Mouse (Mus musculus) midbrain, postnatal 0 days (tissue): Measurements from ENCODE around the gene Necab2. TPM values are rescaled to one million over a fixed set of nuclear protein-coding genes. Genes with fewer than 3 reads are reported as not detected.

Source experiments
- ATAC-seq: fragments of 200-750 bp; cut with Nextera tagmentation; 2 replicates; pipeline ENCODE4 v1.8.0; 2017; ENCODE audit warnings: moderate number of reproducible peaks, mild to moderate bottlenecking, moderate TSS enrichment, moderate library complexity; ENCODE audit not compliant: low FRiP score
- DNase-seq: peaks from one replicate; pipeline ENCODE4 v3.0.0-alpha.2; 2015; ENCODE audit warnings: low spot score
- H3K27ac ChIP-seq: fragments of 300-500 bp; sonication (generic); 2 replicates; pipeline ENCODE4 v1.5.1; 2014; ENCODE audit warnings: low read depth, mild to moderate bottlenecking, low read length, mixed read lengths
- H3K27me3 ChIP-seq: fragments of 300-500 bp; sonication (generic); 2 replicates; pipeline ENCODE4 v1.6.1; 2014; ENCODE audit warnings: low read length, control low read depth, mixed read lengths; ENCODE audit not compliant: insufficient read depth
- H3K36me3 ChIP-seq: fragments of 300-500 bp; sonication (generic); 2 replicates; pipeline ENCODE4 v1.6.1; 2014; ENCODE audit warnings: low read length, control low read depth, mixed read lengths; ENCODE audit not compliant: insufficient read depth
- H3K4me1 ChIP-seq: fragments of 300-500 bp; sonication (generic); 2 replicates; pipeline ENCODE4 v1.6.1; 2014; ENCODE audit warnings: mild to moderate bottlenecking, control low read depth, antibody characterized with exemption, low read length, mixed read lengths; ENCODE audit not compliant: insufficient read depth
- H3K4me2 ChIP-seq: fragments of 300-500 bp; sonication (generic); 2 replicates; pipeline ENCODE4 v1.6.1; 2014; ENCODE audit warnings: low read depth, mild to moderate bottlenecking, low read length, mixed read lengths; ENCODE audit not compliant: poor library complexity, severe bottlenecking
- H3K4me3 ChIP-seq: fragments of 300-500 bp; sonication (generic); 2 replicates; pipeline ENCODE4 v1.5.1; 2014; ENCODE audit warnings: low read depth, mild to moderate bottlenecking, low read length, moderate library complexity
- H3K9ac ChIP-seq: fragments of 300-500 bp; sonication (generic); replicated peaks from 2 replicates; pipeline ENCODE4 v1.6.1; 2014; ENCODE audit warnings: mild to moderate bottlenecking, low read length, moderate library complexity, mixed read lengths; ENCODE audit not compliant: poor library complexity, severe bottlenecking
- H3K9me3 ChIP-seq: fragments of 300-500 bp; sonication (generic); 2 replicates; pipeline ENCODE4 v1.6.1; 2016; ENCODE audit warnings: low read length, control low read depth
- CTCF ChIP-seq: IDR thresholded peaks from 2 replicates; pipeline ENCODE4 v1.5.1; 2016; ENCODE audit warnings: antibody characterized with exemption, mild to moderate bottlenecking
- WGBS: fragments of 180-500 bp; shearing (Covaris S2); extraction: QIAGEN DNeasy Blood & Tissue Kit; methylation state at CpG from one replicate; pipeline ENCODE4 v1.1.7; 2014; 5-methylcytosine and 5-hydroxymethylcytosine counted together
- polyA plus RNA-seq: library from polyadenylated mRNA; unstranded; fragments of >200 nt; fragmentation: Nextera tagmentation; extraction: Ambion mirVana; gene quantifications from 2 replicates; pipeline ENCODE4 v1.2.1, GENCODE M21; 2015
- total RNA-seq: library from RNA; depleted of rRNA; stranded (reverse); fragments of >200 nt; gene quantifications from 2 replicates; pipeline ENCODE4 v1.2.3, GENCODE M21; 2014

The Necab2 gene
- total and polyA plus RNA-seq, 2 experiments from 2014 or later = 76.6 to 119 TPM

DNA sequence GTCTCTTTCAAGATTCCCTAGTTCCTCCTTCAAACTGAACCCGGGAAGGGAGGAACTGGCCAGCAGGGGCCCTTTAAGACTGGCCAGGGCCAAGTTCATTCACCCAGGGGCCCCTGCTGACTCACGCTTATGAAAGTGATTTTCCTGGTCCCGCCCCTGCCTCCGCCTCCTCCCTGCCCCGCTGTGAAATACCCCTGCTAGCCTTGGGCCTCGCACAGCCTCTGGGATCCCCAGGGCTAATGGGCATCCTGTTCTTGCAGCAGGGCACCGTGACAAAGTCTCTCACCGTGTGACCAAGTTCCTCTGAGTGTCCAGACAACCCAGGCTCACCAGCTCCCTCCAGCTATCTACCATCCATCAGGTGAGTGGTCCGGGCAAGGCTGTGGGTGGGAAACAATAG lies 9.6 kb upstream of the Necab2 start:
- no peaks in the 10 kb centered on the region for H3K27me3 ChIP-seq
- ATAC-seq (no peak), DNase-seq (no peak)
- no peak overlapping the region for H3K4me2 ChIP-seq
- WGBS = 12% methylated on average over 9 of the region's 9 CpGs
- no peak overlapping the region for H3K4me3 ChIP-seq
- H3K9ac ChIP-seq = no peak overlapping the region
- no peaks in the 10 kb centered on the region for H3K36me3 ChIP-seq
- 0 out of 2 replicates have a peak, but pooled peaks cover 3% of the 10 kb centered on the region for H3K4me1 ChIP-seq
- no peaks in the 10 kb centered on the region for H3K9me3 ChIP-seq
- H3K27ac ChIP-seq = no peak overlapping the region
- TF ChIP-seq CTCF = no peak

DNA sequence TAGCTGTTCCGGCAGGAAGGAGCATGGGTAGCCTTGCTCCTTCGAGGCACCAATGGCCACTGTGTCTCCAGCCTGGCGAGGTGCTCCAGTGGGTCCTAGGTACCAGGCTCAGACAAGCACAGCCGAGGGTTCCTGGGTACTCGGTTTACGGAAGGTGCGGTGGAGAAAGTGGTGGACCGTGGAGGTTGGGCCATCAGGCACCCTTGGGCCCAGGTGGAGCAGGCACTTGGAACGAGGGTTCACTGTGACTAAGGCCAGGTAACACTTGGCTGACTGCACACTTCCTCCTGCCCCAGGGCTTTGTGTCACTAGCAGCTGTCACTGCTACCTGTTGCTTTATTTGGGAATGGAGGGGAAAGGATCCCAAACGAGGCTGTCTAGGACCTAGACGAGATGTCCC lies 9.0 kb upstream of the Necab2 start:
- Histone ChIP-seq H3K27me3 (no peaks in the 10 kb centered on the region), H3K9ac (no peak overlapping the region), H3K4me3 (no peak overlapping the region), H3K9me3 (no peaks in the 10 kb centered on the region), H3K27ac (no peak overlapping the region), H3K4me1 (0 out of 2 replicates have a peak, but pooled peaks cover 3% of the 10 kb centered on the region), H3K4me2 (no peak overlapping the region), H3K36me3 (no peaks in the 10 kb centered on the region)
- DNase-seq (no peak), ATAC-seq (no peak)
- TF ChIP-seq CTCF = no peak
- 77% methylated on average over 11 of the region's 11 CpGs for WGBS

GRCm38 (mm10) chr8:119438876-119439275 lies 7.6 kb upstream of the Necab2 start:
- H3K9me3 ChIP-seq = no peaks in the 10 kb centered on the region
- no peak overlapping the region for H3K4me2 ChIP-seq
- DNase-seq (no peak), ATAC-seq (no peak)
- TF ChIP-seq CTCF = no peak
- H3K36me3 ChIP-seq = no peaks in the 10 kb centered on the region
- no peak overlapping the region for H3K9ac ChIP-seq
- H3K4me3 ChIP-seq = no peak overlapping the region
- H3K27ac ChIP-seq = no peak overlapping the region
- H3K27me3 ChIP-seq = no peaks in the 10 kb centered on the region
- whole genome bisulfite sequencing = 88% methylated on average over 6 of the region's 6 CpGs
- 0 out of 2 replicates have a peak, but pooled peaks cover 3% of the 10 kb centered on the region for H3K4me1 ChIP-seq

DNA sequence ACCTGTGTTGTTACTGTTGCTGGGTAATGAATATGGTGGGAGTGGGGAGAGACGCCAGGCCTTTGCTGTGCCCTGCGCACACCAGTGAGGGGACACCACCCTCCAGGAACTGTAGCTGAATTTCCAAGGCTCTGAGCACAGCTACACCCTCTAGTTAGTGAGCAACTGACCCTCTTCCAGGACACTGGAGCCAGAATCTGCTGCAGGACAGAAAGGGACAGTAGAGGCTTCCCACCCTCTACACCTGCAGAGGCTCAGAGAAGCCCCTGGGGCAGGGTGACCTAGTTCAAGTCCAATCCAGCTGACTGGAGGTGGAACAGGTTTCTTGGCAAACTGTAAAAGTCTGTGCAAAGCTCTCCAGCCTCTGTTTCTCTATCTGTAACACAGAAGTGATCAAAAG lies 7.1 kb upstream of the Necab2 start:
- Histone ChIP-seq H3K4me3 (no peak overlapping the region), H3K4me2 (no peak overlapping the region), H3K9me3 (no peaks in the 10 kb centered on the region), H3K9ac (no peak overlapping the region), H3K36me3 (no peaks in the 10 kb centered on the region), H3K27me3 (no peaks in the 10 kb centered on the region), H3K27ac (no peak overlapping the region), H3K4me1 (0 out of 2 replicates have a peak, but pooled peaks cover 3% of the 10 kb centered on the region)
- no peak for DNase-seq
- TF ChIP-seq CTCF = no peak
- WGBS = 90% methylated on average over 2 of the region's 2 CpGs
- no peak for ATAC-seq

DNA sequence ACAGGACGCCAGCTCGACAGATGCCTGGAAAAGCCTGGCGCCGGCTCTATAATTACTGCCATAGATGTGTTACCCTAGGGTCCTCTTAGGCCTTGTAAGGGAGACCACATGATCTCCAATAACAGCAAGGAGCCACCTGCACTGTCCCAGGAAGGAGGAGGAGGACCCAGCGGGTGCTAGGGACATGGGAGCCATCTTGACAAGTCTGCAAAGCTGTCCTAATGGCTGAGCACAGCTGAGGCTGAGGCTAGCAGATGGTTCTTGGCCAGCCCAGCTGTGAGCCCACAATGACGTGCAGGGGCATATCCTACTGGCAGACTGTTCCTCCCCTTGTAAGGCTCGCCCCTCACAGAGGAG lies 6.6 kb upstream of the Necab2 start:
- H3K4me2 ChIP-seq = no peak overlapping the region
- H3K27ac ChIP-seq = no peak overlapping the region
- H3K27me3 ChIP-seq = no peaks in the 10 kb centered on the region
- no peaks in the 10 kb centered on the region for H3K9me3 ChIP-seq
- TF ChIP-seq CTCF = no peak
- no peaks in the 10 kb centered on the region for H3K36me3 ChIP-seq
- peak; percentile 19 for DNase-seq
- no peak for ATAC-seq
- 66% methylated on average over 7 of the region's 7 CpGs for WGBS
- no peak overlapping the region for H3K4me3 ChIP-seq
- no peak overlapping the region for H3K9ac ChIP-seq
- H3K4me1 ChIP-seq = 0 out of 2 replicates have a peak, but pooled peaks cover 3% of the 10 kb centered on the region

GRCm38 (mm10) chr8:119440250-119440951 lies 6.1 kb upstream of the Necab2 start:
- no peak overlapping the region for H3K27ac ChIP-seq
- H3K9me3 ChIP-seq = no peaks in the 10 kb centered on the region
- H3K9ac ChIP-seq = no peak overlapping the region
- 14% methylated on average over 16 of the region's 16 CpGs for WGBS
- ATAC-seq = no peak
- H3K27me3 ChIP-seq = no peaks in the 10 kb centered on the region
- H3K36me3 ChIP-seq = no peaks in the 10 kb centered on the region
- 0 out of 2 replicates have a peak, but pooled peaks cover 3% of the 10 kb centered on the region for H3K4me1 ChIP-seq
- H3K4me2 ChIP-seq = no peak overlapping the region
- peak; percentile 81 for TF ChIP-seq CTCF
- DNase-seq = peak; percentile 87
- H3K4me3 ChIP-seq = no peak overlapping the region
